Mouse (Mus musculus): ENCODE measurements around the gene Olfr288. TPM values are rescaled to one million over a fixed set of nuclear protein-coding genes. Genes with fewer than 3 reads are reported as not detected.
A peak's percentile ranks its signal among the peaks of the same experiment; 100 is the strongest.

Olfr288 gene
- polyA plus RNA-seq, 1 experiment from 2014 or later = not detected

- Histone ChIP-seq H3K4me3 (replicated peaks) (no peak overlapping the region; the same call in 1 of the 2 replicates), H3K4me1 (peaks cover 10% of the 10 kb centered on the region; the same call in 1 of the 2 replicates), H3K9me3 (replicated peaks) (no peaks in the 10 kb centered on the region), H3K27me3 (0 out of 2 replicates have a peak, but pooled peaks cover 10% of the 10 kb centered on the region), H3K27ac (replicated peaks) (no peak overlapping the region), H3K36me3 (no peaks in the 10 kb centered on the region), H3K4me2 (replicated peaks) (peak overlapping the region; percentile 69), H3K9ac (no peak overlapping the region)
- WGBS = 66% methylated on average over 12 of the region's 12 CpGs
- ATAC-seq (ENCODE audit: insufficient number of reproducible peaks, low FRiP score, low TSS enrichment, low read depth) = no peak
Observed at GRCm38 (mm10) chr15:98181856-98182570, 13.3 kb downstream of the Olfr288 start.

- ATAC-seq (ENCODE audit: insufficient number of reproducible peaks, low FRiP score, low TSS enrichment, low read depth) = peak; percentile 95
- H3K27me3 ChIP-seq = peaks cover 16% of the 10 kb centered on the region; the same call in 1 of the 2 replicates
- peak overlapping the region; percentile 69 for H3K4me2 ChIP-seq (replicated peaks)
- no peak overlapping the region; the same call in 1 of the 2 replicates for H3K9ac ChIP-seq
- WGBS = under 1% methylated on average over 30 of the region's 30 CpGs
- no peak overlapping the region; the same call in 1 of the 2 replicates for H3K27ac ChIP-seq (replicated peaks)
- no peaks in the 10 kb centered on the region for H3K36me3 ChIP-seq
- peaks cover 10% of the 10 kb centered on the region; the same call in 1 of the 2 replicates for H3K4me1 ChIP-seq
- peak overlapping the region; percentile 59 for H3K4me3 ChIP-seq (replicated peaks)
- no peaks in the 10 kb centered on the region for H3K9me3 ChIP-seq (replicated peaks)
Observed at GRCm38 (mm10) chr15:98181132-98181711, 14.1 kb downstream of the Olfr288 start.

GRCm38 (mm10) chr15:98180567-98181131 lies 14.7 kb downstream of the Olfr288 start:
- H3K4me3 ChIP-seq (replicated peaks) = peak overlapping the region; percentile 59
- no peak overlapping the region; the same call in 1 of the 2 replicates for H3K27ac ChIP-seq (replicated peaks)
- H3K4me1 ChIP-seq = peaks cover 10% of the 10 kb centered on the region; the same call in 1 of the 2 replicates
- peaks cover 22% of the 10 kb centered on the region; the same call in 1 of the 2 replicates for H3K27me3 ChIP-seq
- no peaks in the 10 kb centered on the region for H3K9me3 ChIP-seq (replicated peaks)
- H3K36me3 ChIP-seq = no peaks in the 10 kb centered on the region
- peak overlapping the region; percentile 69 for H3K4me2 ChIP-seq (replicated peaks)
- H3K9ac ChIP-seq = no peak overlapping the region
- 6% methylated on average over 26 of the region's 26 CpGs for WGBS
- no peak for ATAC-seq (ENCODE audit: insufficient number of reproducible peaks, low FRiP score, low TSS enrichment, low read depth)

GRCm38 (mm10) chr15:98177320-98177719 lies 18.0 kb downstream of the Olfr288 start:
- no peak overlapping the region for H3K4me3 ChIP-seq (replicated peaks)
- peaks cover 10% of the 10 kb centered on the region; the same call in 1 of the 2 replicates for H3K4me1 ChIP-seq
- H3K27me3 ChIP-seq = peaks cover 35% of the 10 kb centered on the region; the same call in 1 of the 2 replicates
- H3K4me2 ChIP-seq (replicated peaks) = no peak overlapping the region
- WGBS = 60% methylated on average over 3 of the region's 3 CpGs
- no peak for ATAC-seq (ENCODE audit: insufficient number of reproducible peaks, low FRiP score, low TSS enrichment, low read depth)
- no peaks in the 10 kb centered on the region for H3K9me3 ChIP-seq (replicated peaks)
- H3K9ac ChIP-seq = no peak overlapping the region
- H3K36me3 ChIP-seq = no peaks in the 10 kb centered on the region
- no peak overlapping the region for H3K27ac ChIP-seq (replicated peaks)

GRCm38 (mm10) chr15:98173821-98174220 lies 21.5 kb downstream of the Olfr288 start:
- no peak overlapping the region for H3K4me3 ChIP-seq (replicated peaks)
- no peak overlapping the region for H3K4me2 ChIP-seq (replicated peaks)
- H3K27ac ChIP-seq (replicated peaks) = no peak overlapping the region
- H3K4me1 ChIP-seq = no peaks in the 10 kb centered on the region
- peaks cover 66% of the 10 kb centered on the region for H3K27me3 ChIP-seq
- H3K9me3 ChIP-seq (replicated peaks) = no peaks in the 10 kb centered on the region
- no peak for ATAC-seq (ENCODE audit: insufficient number of reproducible peaks, low FRiP score, low TSS enrichment, low read depth)
- H3K36me3 ChIP-seq = no peaks in the 10 kb centered on the region
- WGBS = 34% methylated on average over 8 of the region's 8 CpGs
- H3K9ac ChIP-seq = no peak overlapping the region

GRCm38 (mm10) chr15:98172113-98172512 lies 23.2 kb downstream of the Olfr288 start:
- WGBS = 72% methylated on average over 5 of the region's 5 CpGs
- H3K27me3 ChIP-seq = peaks cover 76% of the 10 kb centered on the region

GRCm38 (mm10) chr15:98170917-98171316 lies 24.4 kb downstream of the Olfr288 start:
- Histone ChIP-seq H3K36me3 (no peaks in the 10 kb centered on the region), H3K9ac (no peak overlapping the region), H3K9me3 (replicated peaks) (no peaks in the 10 kb centered on the region), H3K27me3 (peaks cover 79% of the 10 kb centered on the region), H3K4me1 (peaks cover 10% of the 10 kb centered on the region), H3K4me3 (replicated peaks) (no peak overlapping the region), H3K27ac (replicated peaks) (no peak overlapping the region), H3K4me2 (replicated peaks) (no peak overlapping the region)
- WGBS = 65% methylated on average over 9 of the region's 9 CpGs
- ATAC-seq (ENCODE audit: insufficient number of reproducible peaks, low FRiP score, low TSS enrichment, low read depth) = no peak

More at GRCm38 (mm10) chr15:98172113-98172512, 23.2 kb downstream of the Olfr288 start:
- Histone ChIP-seq H3K4me2 (replicated peaks) (no peak overlapping the region), H3K4me3 (replicated peaks) (no peak overlapping the region), H3K4me1 (peaks cover 10% of the 10 kb centered on the region), H3K36me3 (no peaks in the 10 kb centered on the region), H3K9me3 (replicated peaks) (no peaks in the 10 kb centered on the region), H3K27ac (replicated peaks) (no peak overlapping the region), H3K9ac (no peak overlapping the region)
- ATAC-seq (ENCODE audit: insufficient number of reproducible peaks, low FRiP score, low TSS enrichment, low read depth) = no peak

GRCm38 (mm10) chr15:98170365-98170764 lies 25.0 kb downstream of the Olfr288 start:
- Histone ChIP-seq H3K27ac (replicated peaks) (no peak overlapping the region), H3K9ac (no peak overlapping the region), H3K27me3 (peaks cover 80% of the 10 kb centered on the region), H3K4me2 (replicated peaks) (no peak overlapping the region), H3K4me3 (replicated peaks) (no peak overlapping the region), H3K36me3 (no peaks in the 10 kb centered on the region), H3K4me1 (peaks cover 10% of the 10 kb centered on the region), H3K9me3 (replicated peaks) (no peaks in the 10 kb centered on the region)
- 29% methylated on average over 7 of the region's 7 CpGs for WGBS
- no peak for ATAC-seq (ENCODE audit: insufficient number of reproducible peaks, low FRiP score, low TSS enrichment, low read depth)

GRCm38 (mm10) chr15:98168622-98169004 lies 26.7 kb downstream of the Olfr288 start:
- Histone ChIP-seq H3K4me3 (replicated peaks) (peak overlapping the region; percentile 43; the same call in 1 of the 2 replicates), H3K4me1 (peaks cover 10% of the 10 kb centered on the region), H3K27ac (replicated peaks) (no peak overlapping the region), H3K9ac (no peak overlapping the region), H3K4me2 (replicated peaks) (no peak overlapping the region; the same call in 1 of the 2 replicates), H3K27me3 (peaks cover 81% of the 10 kb centered on the region), H3K9me3 (replicated peaks) (no peaks in the 10 kb centered on the region), H3K36me3 (no peaks in the 10 kb centered on the region)
- WGBS = 5% methylated on average over 19 of the region's 19 CpGs
- no peak for ATAC-seq (ENCODE audit: insufficient number of reproducible peaks, low FRiP score, low TSS enrichment, low read depth)

GRCm38 (mm10) chr15:98167645-98168621 lies 27.4 kb downstream of the Olfr288 start:
- 1% methylated on average over 69 of the region's 69 CpGs for WGBS
- Histone ChIP-seq H3K4me2 (replicated peaks) (peak overlapping the region; percentile 79), H3K27me3 (peaks cover 75% of the 10 kb centered on the region), H3K36me3 (no peaks in the 10 kb centered on the region), H3K27ac (replicated peaks) (no peak overlapping the region), H3K9ac (no peak overlapping the region), H3K4me1 (peaks cover 10% of the 10 kb centered on the region), H3K4me3 (replicated peaks) (peak overlapping the region; percentile 43), H3K9me3 (replicated peaks) (no peaks in the 10 kb centered on the region)
- peak; percentile 63 for ATAC-seq (ENCODE audit: insufficient number of reproducible peaks, low FRiP score, low TSS enrichment, low read depth)

All from embryonic facial prominence, embryonic 15.5 days (tissue).